Mouse (Mus musculus) megakaryocyte, embryonic 14.5 days (primary cell): Measurements from ENCODE around the gene Pdgfb.

Source experiments
- FLI1 ChIP-seq: IDR thresholded peaks from 2 replicates; pipeline ENCODE4 v1.6.1; 2012; ENCODE audit warnings: low read length, inconsistent platforms, mixed read lengths
- GATA1 ChIP-seq: IDR thresholded peaks from 3 replicates; pipeline ENCODE4 v1.6.1; 2012; ENCODE audit warnings: mixed read lengths, low read length, inconsistent platforms, borderline replicate concordance

GRCm38 (mm10) chr15:79970491-79970890 lies 44.3 kb downstream of the Pdgfb start:
- no peak for TF ChIP-seq GATA1
- TF ChIP-seq FLI1, result no peak
